Comparison of ENCODE assay signal across 9 mouse cellular contexts in the genomic region with DNA sequence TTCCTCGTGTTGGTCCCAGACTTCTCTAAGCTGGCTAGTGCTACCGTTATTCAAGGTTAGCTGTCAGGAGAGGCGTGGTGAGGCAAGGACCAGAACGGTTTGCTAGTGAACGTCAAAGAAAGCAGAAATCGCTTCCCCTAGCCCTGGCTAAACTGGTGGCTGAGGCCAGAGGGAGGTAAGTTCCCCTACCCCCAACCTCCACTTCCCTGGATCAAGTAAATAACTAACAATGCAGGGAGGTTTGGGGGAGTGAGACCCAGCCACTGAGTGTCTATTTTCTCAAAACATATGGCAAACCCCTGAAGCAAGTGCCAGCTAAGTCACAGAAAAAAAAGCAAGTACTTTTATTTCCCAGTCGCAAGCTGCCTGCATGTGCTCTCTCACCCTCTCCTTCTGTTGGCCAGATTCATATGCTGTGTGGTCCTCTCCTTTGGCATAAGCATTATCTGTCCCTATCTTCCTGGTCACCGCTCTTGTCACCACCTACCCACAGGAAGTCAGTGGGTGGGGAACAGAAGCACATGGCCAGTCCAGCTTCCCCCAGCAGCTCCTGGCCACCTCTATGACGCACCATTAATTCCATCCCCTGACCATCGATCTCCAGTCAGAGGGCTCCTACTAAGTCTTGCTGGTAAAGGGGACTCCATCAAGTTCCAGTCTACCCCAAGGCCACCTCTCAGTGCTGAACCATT.
A peak's percentile ranks its signal among the peaks of the same experiment; 100 is the strongest.
DNase-seq lines count a peak whose midpoint lies in the region; ATAC-seq lines count a peak whose summit lies in the region.
"Had no signal": no experiment of that assay in that cellular context is flagged by ENCODE, and none has a peak within 500 bp of the region (broad histone marks: within the 10 kb centered on the region; RNA-seq: fewer than 3 reads in every experiment).

No protein-coding gene starts in this region.

- WGBS in forebrain, embryonic 16.5 days: 55% methylated on average over 10 of the region's 10 CpGs
- 62% methylated on average over 10 of the region's 10 CpGs for WGBS in midbrain, embryonic 14.5 days

- H3K27ac ChIP-seq in forebrain, embryonic 16.5 days (ENCODE audit: low read length): peak overlapping the region; percentile 96
- H3K27ac ChIP-seq in midbrain, embryonic 14.5 days (replicated peaks; ENCODE audit: low read depth, low read length): peak overlapping the region; percentile 89
- H3K27ac ChIP-seq: liver, embryonic 12.5 days had no signal

- H3K9ac ChIP-seq in forebrain, embryonic 16.5 days (replicated peaks; ENCODE audit: low read depth, low read length): peak overlapping the region; percentile 62
- peak overlapping the region; percentile 53 for H3K9ac ChIP-seq in midbrain, embryonic 14.5 days (replicated peaks; ENCODE audit: low read length)
- H3K9ac ChIP-seq: liver, embryonic 12.5 days had no signal

- ATAC-seq in forebrain, embryonic 16.5 days: peak; percentile 4; the same call in 1 of the 2 replicates
- ATAC-seq in midbrain, embryonic 14.5 days (ENCODE audit: low FRiP score, low TSS enrichment): no peak
- ATAC-seq: liver, embryonic 12.5 days had no signal

- no peaks in the 10 kb centered on the region for H3K9me3 ChIP-seq in forebrain, embryonic 16.5 days (ENCODE audit: control insufficient read depth, low read length)
- H3K9me3 ChIP-seq in midbrain, embryonic 14.5 days (ENCODE audit: control insufficient read depth, low read length): no peaks in the 10 kb centered on the region
- H3K9me3 ChIP-seq: liver, embryonic 12.5 days had no signal

- peak; percentile 37 for DNase-seq in layer of hippocampus, adult 11-12 months (ENCODE audit: low spot score)
- DNase-seq in layer of hippocampus, adult 8-10 months (ENCODE audit: low spot score in 2 of 2): no peak
- peak; percentile 49 to 67 for DNase-seq in cerebellum, postnatal 14 days
- DNase-seq in midbrain, embryonic 14.5 days: no peak
- DNase-seq in T-cell, adult 2 months (ENCODE audit: low spot score): no peak
- no peak for DNase-seq in natural killer cell, adult 2 months (ENCODE audit: low spot score in 2 of 2)
- no peak for DNase-seq in right cerebral cortex, postnatal 14 days

- H3K27me3 ChIP-seq in forebrain, embryonic 16.5 days (replicated peaks; ENCODE audit: control insufficient read depth, insufficient read depth, low read length): no peaks in the 10 kb centered on the region
- no peaks in the 10 kb centered on the region for H3K27me3 ChIP-seq in midbrain, embryonic 14.5 days (ENCODE audit: control insufficient read depth, insufficient read depth, low read length)
- H3K27me3 ChIP-seq: liver, embryonic 12.5 days had no signal

- H3K36me3 ChIP-seq in forebrain, embryonic 16.5 days (ENCODE audit: control insufficient read depth, insufficient read depth): no peaks in the 10 kb centered on the region
- no peaks in the 10 kb centered on the region for H3K36me3 ChIP-seq in midbrain, embryonic 14.5 days (ENCODE audit: control insufficient read depth, insufficient read depth, low read length)
- H3K36me3 ChIP-seq: liver, embryonic 12.5 days had no signal

- H3K4me2 ChIP-seq in forebrain, embryonic 16.5 days (ENCODE audit: low read length): peak overlapping the region; percentile 58
- peak overlapping the region; percentile 72 for H3K4me2 ChIP-seq in midbrain, embryonic 14.5 days (ENCODE audit: low read length)

- peaks cover 52% of the 10 kb centered on the region for H3K4me1 ChIP-seq in forebrain, embryonic 16.5 days (replicated peaks; ENCODE audit: control insufficient read depth, insufficient read depth, low read length)
- H3K4me1 ChIP-seq in midbrain, embryonic 14.5 days (ENCODE audit: control insufficient read depth, insufficient read depth, low read length): peaks cover 15% of the 10 kb centered on the region

- H3K4me3 ChIP-seq in forebrain, embryonic 16.5 days (replicated peaks; ENCODE audit: low read length): peak overlapping the region; percentile 43
- peak overlapping the region; percentile 38 for H3K4me3 ChIP-seq in midbrain, embryonic 14.5 days (replicated peaks; ENCODE audit: low read depth, low read length)
- H3K4me3 ChIP-seq: liver, embryonic 12.5 days had no signal

Comparison
In these comparisons a context has a peak if more than half of its experiments do, and no peak if none do; other contexts are left out.
1. DNase-seq: peak in layer of hippocampus, adult 11-12 months (single experiment) and cerebellum, postnatal 14 days (2 of 2); none in layer of hippocampus, adult 8-10 months (0 of 2), midbrain, embryonic 14.5 days (single experiment), T-cell, adult 2 months (single experiment), natural killer cell, adult 2 months (0 of 2) and right cerebral cortex, postnatal 14 days (single experiment).